Mouse (Mus musculus): ENCODE results near the gene Pias3.

GRCm38 (mm10) chr3:96729403-96729784 lies 33.2 kb downstream of the Pias3 start:
- no peak for TF ChIP-seq CTCF (IDR thresholded peaks at IDR 0.05; ENCODE audit: insufficient read depth, low read depth, low read length)
- TF ChIP-seq POLR2A (IDR thresholded peaks at IDR 0.05; ENCODE audit: insufficient read depth, low read depth, low read length), result no peak
